Mouse (Mus musculus) forebrain, embryonic 14.5 days (tissue): ENCODE results near the gene Mlxipl. TPM values are rescaled to one million over a fixed set of nuclear protein-coding genes. Genes with fewer than 3 reads are reported as not detected.
A peak's percentile ranks its signal among the peaks of the same experiment; 100 is the strongest.

ENCODE experiments used
- ATAC-seq: fragments of 200-750 bp; cut with Nextera tagmentation; 2 replicates; pipeline ENCODE4 v1.8.0; 2017; ENCODE audit warnings: mild to moderate bottlenecking, moderate library complexity
- DNase-seq: peaks from one replicate; pipeline ENCODE4 v3.0.0-alpha.2; 2015; ENCODE audit warnings: low spot score
- H3K27ac ChIP-seq: fragments of 300-500 bp; sonication (generic); 2 replicates; pipeline ENCODE4 v1.5.1; 2014; ENCODE audit warnings: low read depth, mild to moderate bottlenecking, control low read depth, low read length, moderate library complexity
- H3K27me3 ChIP-seq: fragments of 300-500 bp; sonication (generic); replicated peaks from 2 replicates; pipeline ENCODE4 v1.6.1; 2014; ENCODE audit warnings: low read length, control low read depth, mixed read lengths; ENCODE audit not compliant: control insufficient read depth, insufficient read depth
- H3K36me3 ChIP-seq: fragments of 300-500 bp; sonication (generic); 2 replicates; pipeline ENCODE4 v1.6.1; 2014; ENCODE audit warnings: low read length, control low read depth; ENCODE audit not compliant: control insufficient read depth, insufficient read depth
- H3K4me1 ChIP-seq: fragments of 300-500 bp; sonication (generic); 2 replicates; pipeline ENCODE4 v1.6.1; 2014; ENCODE audit warnings: antibody characterized with exemption, low read length, control low read depth; ENCODE audit not compliant: control insufficient read depth, insufficient read depth
- H3K4me2 ChIP-seq: fragments of 300-500 bp; sonication (generic); 2 replicates; pipeline ENCODE4 v1.6.1; 2014; ENCODE audit warnings: mild to moderate bottlenecking, control low read depth, low read length
- H3K4me3 ChIP-seq: fragments of 300-500 bp; sonication (generic); 2 replicates; pipeline ENCODE4 v1.5.1; 2014; ENCODE audit warnings: low read depth, low read length, control low read depth
- H3K9ac ChIP-seq: fragments of 300-500 bp; sonication (generic); 2 replicates; pipeline ENCODE4 v1.6.1; 2014; ENCODE audit warnings: mild to moderate bottlenecking, low read length, control low read depth, moderate library complexity
- H3K9me3 ChIP-seq: fragments of 300-500 bp; sonication (generic); replicated peaks from 2 replicates; pipeline ENCODE4 v1.6.1; 2016; ENCODE audit warnings: low read length, control low read depth, mixed read lengths; ENCODE audit not compliant: control insufficient read depth
- WGBS: fragments of 180-500 bp; shearing (Covaris S2); extraction: QIAGEN DNeasy Blood & Tissue Kit; methylation state at CpG from one replicate; pipeline ENCODE4 v1.1.7; 2014; 5-methylcytosine and 5-hydroxymethylcytosine counted together
- polyA plus RNA-seq: library from polyadenylated mRNA; unstranded; fragments of >200 nt; fragmentation: Nextera tagmentation; extraction: Ambion mirVana; gene quantifications from 2 replicates; pipeline ENCODE4 v1.2.1, GENCODE M21; 2014

Gene Mlxipl
- polyA plus RNA-seq, 1 experiment from 2014 or later, result 0.36 TPM

- Histone ChIP-seq H3K27me3 (peaks cover 50% of the 10 kb centered on the region), H3K4me1 (0 out of 2 replicates have a peak, but pooled peaks cover 3% of the 10 kb centered on the region)
- DNase-seq, result peak; percentile 97
Measured at GRCm38 (mm10) chr5:135106758-135107256, 17.1 kb downstream of the Mlxipl start.

GRCm38 (mm10) chr5:135107521-135108501, 18.1 kb downstream of the Mlxipl start:
- peaks cover 50% of the 10 kb centered on the region for H3K27me3 ChIP-seq
- 8% methylated on average over 40 of the region's 40 CpGs for WGBS
- peak overlapping the region; percentile 84 for H3K4me2 ChIP-seq

More at GRCm38 (mm10) chr5:135106758-135107256, 17.1 kb downstream of the Mlxipl start:
- no peaks in the 10 kb centered on the region for H3K36me3 ChIP-seq
- WGBS, result under 1% methylated on average over 48 of the region's 48 CpGs
- no peaks in the 10 kb centered on the region for H3K9me3 ChIP-seq
- H3K27ac ChIP-seq, result no peak overlapping the region
- peak overlapping the region; percentile 56 for H3K9ac ChIP-seq
- peak; percentile 97 for ATAC-seq
- peak overlapping the region; percentile 84 for H3K4me2 ChIP-seq
- peak overlapping the region; percentile 38 for H3K4me3 ChIP-seq

GRCm38 (mm10) chr5:135109017-135109416, 19.3 kb downstream of the Mlxipl start:
- Histone ChIP-seq H3K9me3 (no peaks in the 10 kb centered on the region), H3K4me1 (0 out of 2 replicates have a peak, but pooled peaks cover 3% of the 10 kb centered on the region), H3K36me3 (no peaks in the 10 kb centered on the region), H3K4me2 (no peak overlapping the region), H3K9ac (no peak overlapping the region), H3K27ac (no peak overlapping the region), H3K4me3 (no peak overlapping the region), H3K27me3 (peaks cover 50% of the 10 kb centered on the region)
- 61% methylated on average over 6 of the region's 6 CpGs for whole genome bisulfite sequencing
- DNase-seq, result no peak
- no peak for ATAC-seq

More at GRCm38 (mm10) chr5:135107521-135108501, 18.1 kb downstream of the Mlxipl start:
- 0 out of 2 replicates have a peak, but pooled peaks have one; percentile 38 for ATAC-seq
- H3K9ac ChIP-seq, result no peak overlapping the region
- no peak overlapping the region for H3K27ac ChIP-seq
- peak overlapping the region; percentile 38 for H3K4me3 ChIP-seq
- H3K9me3 ChIP-seq, result no peaks in the 10 kb centered on the region
- peak; percentile 58 for DNase-seq
- 0 out of 2 replicates have a peak, but pooled peaks cover 3% of the 10 kb centered on the region for H3K4me1 ChIP-seq
- H3K36me3 ChIP-seq, result no peaks in the 10 kb centered on the region

DNA sequence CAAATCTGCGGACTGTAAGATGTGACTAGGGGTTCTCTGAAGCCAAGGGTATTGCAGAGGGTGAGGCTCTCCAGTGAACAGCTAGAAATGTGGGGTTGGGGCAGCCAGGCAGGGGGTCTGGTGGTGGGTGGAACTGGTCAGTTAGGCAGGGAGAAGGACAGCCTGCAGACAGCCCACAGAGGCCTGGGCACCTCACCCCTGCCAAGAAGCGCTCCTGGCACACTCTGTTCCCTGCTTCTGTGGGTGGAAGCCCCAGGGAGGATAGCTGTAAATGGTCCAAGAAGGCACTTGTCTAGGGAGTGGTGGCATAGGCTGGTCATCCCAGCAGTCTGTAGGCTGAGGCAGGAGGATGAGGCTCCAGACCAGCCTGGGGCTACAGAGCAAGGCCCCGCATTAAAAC, 19.7 kb downstream of the Mlxipl start:
- H3K4me3 ChIP-seq, result no peak overlapping the region
- no peak for ATAC-seq
- 92% methylated on average over 3 of the region's 3 CpGs for WGBS
- no peaks in the 10 kb centered on the region for H3K36me3 ChIP-seq
- H3K4me1 ChIP-seq, result 0 out of 2 replicates have a peak, but pooled peaks cover 3% of the 10 kb centered on the region
- no peak for DNase-seq
- H3K9me3 ChIP-seq, result no peaks in the 10 kb centered on the region
- H3K4me2 ChIP-seq, result no peak overlapping the region
- no peak overlapping the region for H3K9ac ChIP-seq
- peaks cover 50% of the 10 kb centered on the region for H3K27me3 ChIP-seq
- H3K27ac ChIP-seq, result no peak overlapping the region

DNA sequence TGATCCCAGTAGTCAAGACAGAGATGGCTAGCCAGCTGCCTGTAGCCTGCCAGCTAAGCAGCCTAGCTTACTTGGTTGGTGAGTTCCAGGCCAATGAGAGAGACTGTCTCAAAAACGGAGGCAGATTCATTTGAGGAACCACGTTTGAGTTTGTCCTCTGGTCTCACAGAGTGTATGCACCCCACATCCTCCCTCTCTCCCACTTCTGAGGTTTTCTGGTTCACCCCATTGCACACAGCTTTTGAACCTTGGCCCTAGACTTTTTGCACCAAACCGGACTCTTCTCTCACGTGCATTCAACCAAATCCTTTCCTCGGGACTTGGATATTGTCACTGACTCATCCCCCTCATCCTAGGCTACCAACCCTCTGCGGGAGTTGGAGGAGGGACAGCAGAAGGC, 20.3 kb downstream of the Mlxipl start:
- H3K27ac ChIP-seq, result no peak overlapping the region
- 0 out of 2 replicates have a peak, but pooled peaks cover 3% of the 10 kb centered on the region for H3K4me1 ChIP-seq
- H3K9me3 ChIP-seq, result no peaks in the 10 kb centered on the region
- peaks cover 50% of the 10 kb centered on the region for H3K27me3 ChIP-seq
- H3K4me2 ChIP-seq, result no peak overlapping the region
- ATAC-seq (no peak), DNase-seq (no peak)
- no peaks in the 10 kb centered on the region for H3K36me3 ChIP-seq
- H3K4me3 ChIP-seq, result no peak overlapping the region
- no peak overlapping the region for H3K9ac ChIP-seq
- WGBS, result 72% methylated on average over 6 of the region's 6 CpGs

DNA sequence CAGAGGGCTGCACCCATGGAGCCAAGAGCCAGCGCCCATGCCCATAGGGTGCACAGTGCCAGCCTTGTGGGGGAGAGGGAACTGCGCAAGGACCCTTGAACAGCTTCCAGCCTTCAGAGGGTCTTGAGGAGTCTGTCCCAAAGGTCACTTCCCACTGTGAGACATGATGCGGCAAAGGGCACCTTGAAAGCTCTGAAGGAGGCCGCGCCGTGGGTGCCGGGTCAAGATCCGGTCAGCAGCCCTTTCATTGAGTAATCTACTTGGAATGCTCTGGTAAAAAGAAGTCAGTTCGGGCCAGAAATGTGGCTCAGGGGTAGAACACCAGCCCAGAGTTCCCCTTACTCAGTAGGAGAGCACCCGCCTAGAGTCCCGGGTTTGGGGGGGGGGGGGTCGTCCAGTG, 24.1 kb downstream of the Mlxipl start:
- Histone ChIP-seq H3K9me3 (no peaks in the 10 kb centered on the region), H3K36me3 (no peaks in the 10 kb centered on the region), H3K27me3 (peaks cover 15% of the 10 kb centered on the region), H3K27ac (no peak overlapping the region), H3K4me3 (no peak overlapping the region), H3K4me1 (no peaks in the 10 kb centered on the region), H3K4me2 (no peak overlapping the region), H3K9ac (no peak overlapping the region)
- 82% methylated on average over 12 of the region's 12 CpGs for whole genome bisulfite sequencing
- no peak for ATAC-seq
- DNase-seq, result no peak

- Histone ChIP-seq H3K36me3 (no peaks in the 10 kb centered on the region), H3K9me3 (no peaks in the 10 kb centered on the region), H3K27me3 (peaks cover 2% of the 10 kb centered on the region; the same call in 1 of the 2 replicates), H3K27ac (no peak overlapping the region), H3K4me1 (no peaks in the 10 kb centered on the region), H3K4me3 (no peak overlapping the region), H3K4me2 (no peak overlapping the region), H3K9ac (no peak overlapping the region)
- DNase-seq (no peak), ATAC-seq (no peak)
- WGBS, result 86% methylated on average over 8 of the region's 8 CpGs
Measured at GRCm38 (mm10) chr5:135115241-135115640, 25.6 kb downstream of the Mlxipl start.

DNA sequence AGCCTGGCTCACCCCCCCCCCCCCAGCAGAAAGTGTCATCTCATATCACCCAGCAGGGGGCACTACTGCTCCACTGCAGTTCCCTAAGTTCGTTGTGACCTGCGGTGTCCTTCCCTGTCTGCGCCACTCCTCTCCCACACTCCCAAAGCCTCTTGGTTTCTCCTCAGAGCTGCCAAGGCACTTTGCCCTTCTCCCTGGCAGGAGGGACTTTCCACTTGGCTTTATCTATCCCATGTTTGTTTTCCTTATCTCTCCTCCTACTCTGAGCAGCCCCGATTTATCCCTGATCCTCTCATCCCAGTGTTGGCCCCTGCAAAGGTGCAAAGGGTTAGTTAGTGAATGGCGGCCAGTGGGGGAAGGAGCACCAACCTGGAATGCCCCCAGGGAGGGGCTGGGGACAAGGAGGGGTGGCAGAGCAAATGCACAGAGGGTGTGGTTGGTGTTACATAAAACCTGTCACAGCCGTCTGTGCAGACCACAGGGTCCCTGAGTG, 28.9 kb downstream of the Mlxipl start:
- ATAC-seq, result no peak
- Histone ChIP-seq H3K4me1 (no peaks in the 10 kb centered on the region), H3K27me3 (no peaks in the 10 kb centered on the region), H3K9ac (no peak overlapping the region), H3K27ac (no peak overlapping the region), H3K4me2 (no peak overlapping the region), H3K4me3 (no peak overlapping the region), H3K36me3 (no peaks in the 10 kb centered on the region), H3K9me3 (no peaks in the 10 kb centered on the region)
- peak; percentile 55 for DNase-seq
- 33% methylated on average over 6 of the region's 6 CpGs for WGBS
